Mouse (Mus musculus) cortical plate, adult 2 months (tissue): ENCODE results near the gene Arl15.

ENCODE experiments used
- CTCF ChIP-seq: fragments of 200-500 bp; IDR thresholded peaks from 2 replicates; pipeline ENCODE4 v1.5.1; 2011; ENCODE audit warnings: mild to moderate bottlenecking, control low read depth, low read length; ENCODE audit not compliant: insufficient read depth; ENCODE audit errors: extremely low read depth
- POLR2A ChIP-seq: fragments of 200-500 bp; IDR thresholded peaks from 2 replicates; pipeline ENCODE4 v1.6.1; 2011; ENCODE audit warnings: mild to moderate bottlenecking, low read length, control low read depth; ENCODE audit not compliant: insufficient read depth; ENCODE audit errors: extremely low read depth

GRCm38 (mm10) chr13:113797378-113797777 is 3.1 kb downstream of the Arl15 start:
- TF ChIP-seq POLR2A (no peak), CTCF (no peak)
